Mouse (Mus musculus) E14TG2a.4 (cell line): Measurements from ENCODE around the gene Tet3.

ENCODE experiments used
- CTCF ChIP-seq: conservative IDR thresholded peaks from 2 replicates; pipeline ENCODE4 v1.5.1; 2014; ENCODE audit warnings: low read length
- NANOG ChIP-seq: IDR thresholded peaks from 2 replicates; pipeline ENCODE4 v1.6.1; 2014; ENCODE audit warnings: borderline replicate concordance, low read length, mixed read lengths

DNA sequence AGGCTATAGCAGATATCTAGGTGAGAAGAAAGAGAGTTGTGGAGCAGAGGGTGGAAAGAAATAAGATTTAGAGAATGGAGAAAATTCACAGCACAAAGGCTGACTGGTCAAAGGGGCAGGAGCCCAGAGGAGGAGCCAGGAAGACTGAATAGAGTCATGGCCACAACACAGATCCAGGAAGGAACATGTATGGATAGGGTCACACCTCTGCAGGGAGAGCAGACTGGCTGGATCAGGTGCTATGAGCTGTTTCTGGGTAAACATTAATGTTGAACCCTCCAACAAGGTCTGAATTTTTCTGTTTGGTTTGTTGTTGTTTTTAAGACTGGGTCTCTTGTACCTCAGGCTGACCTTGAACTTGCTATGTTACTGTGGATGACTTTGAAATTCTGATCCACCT is 5.1 kb upstream of the Tet3 start:
- TF ChIP-seq CTCF = no peak
- TF ChIP-seq NANOG = no peak
